Mouse (Mus musculus): ENCODE results near the gene Map3k14.

GRCm38 (mm10) chr11:103181349-103181748, 85.9 kb downstream of the Map3k14 start:
- TF ChIP-seq POLR2A (IDR thresholded peaks at IDR 0.05; ENCODE audit: insufficient read depth, low read depth, low read length) (no peak), CTCF (IDR thresholded peaks at IDR 0.05) (no peak), EP300 (IDR thresholded peaks at IDR 0.05; ENCODE audit: insufficient read depth, low read depth, low read length) (no peak)
